Mouse (Mus musculus) stomach, postnatal 0 days (tissue): Measurements from ENCODE around the gene Thoc3.

Experiments
- CTCF ChIP-seq: IDR thresholded peaks from 2 replicates; pipeline ENCODE4 v1.5.1; 2016; ENCODE audit warnings: antibody characterized with exemption, low read depth, mild to moderate bottlenecking, moderate library complexity
- EP300 ChIP-seq: optimal IDR thresholded peaks from 2 replicates; pipeline ENCODE3; 2016; ENCODE audit warnings: antibody characterized with exemption

- TF ChIP-seq CTCF = no peak
- TF ChIP-seq EP300 = no peak
Measured at GRCm38 (mm10) chr13:54471967-54472366, 3.3 kb upstream of the Thoc3 start.
